Mouse (Mus musculus) cortical plate, adult 2 months (tissue): ENCODE data around the gene Dbnl. TPM values are rescaled to one million over a fixed set of nuclear protein-coding genes. Genes with fewer than 3 reads are reported as not detected.
A peak's percentile ranks its signal among the peaks of the same experiment; 100 is the strongest.

Experiments
- H3K27ac ChIP-seq: fragments of 200-500 bp; 2 replicates; pipeline ENCODE4 v1.5.1; 2012; ENCODE audit warnings: low read length, control low read depth, inconsistent platforms; ENCODE audit not compliant: insufficient read depth
- H3K4me1 ChIP-seq: fragments of 200-500 bp; 2 replicates; pipeline ENCODE4 v1.6.1; 2011; ENCODE audit warnings: low read length; ENCODE audit not compliant: control insufficient read depth, insufficient read depth
- H3K4me3 ChIP-seq: fragments of 200-500 bp; 2 replicates; pipeline ENCODE4 v1.5.1; 2011; ENCODE audit warnings: mild to moderate bottlenecking, low read length, control low read depth; ENCODE audit not compliant: insufficient read depth
- CTCF ChIP-seq: fragments of 200-500 bp; IDR thresholded peaks from 2 replicates; pipeline ENCODE4 v1.5.1; 2011; ENCODE audit warnings: mild to moderate bottlenecking, control low read depth, low read length; ENCODE audit not compliant: insufficient read depth; ENCODE audit errors: extremely low read depth
- POLR2A ChIP-seq: fragments of 200-500 bp; IDR thresholded peaks from 2 replicates; pipeline ENCODE4 v1.6.1; 2011; ENCODE audit warnings: mild to moderate bottlenecking, low read length, control low read depth; ENCODE audit not compliant: insufficient read depth; ENCODE audit errors: extremely low read depth
- polyA plus RNA-seq: library from polyadenylated mRNA; depleted of rRNA; stranded (reverse); fragments of >200 nt; gene quantifications from 2 replicates; pipeline ENCODE4 v1.2.3, GENCODE M21; 2012

Gene Dbnl
- polyA plus RNA-seq, 1 experiment, result 78.1 TPM

- no peaks in the 10 kb centered on the region; the same call in 1 of the 2 replicates for H3K4me1 ChIP-seq
- TF ChIP-seq POLR2A (no peak), CTCF (no peak)
- H3K27ac ChIP-seq, result peak overlapping the region; percentile 81; the same call in 1 of the 2 replicates
- no peak overlapping the region for H3K4me3 ChIP-seq
These were observed 7.4 kb downstream of the Dbnl start for GRCm38 (mm10) chr11:5795706-5796105.

- H3K4me1 ChIP-seq, result no peaks in the 10 kb centered on the region; the same call in 1 of the 2 replicates
- no peak overlapping the region for H3K4me3 ChIP-seq
- TF ChIP-seq CTCF, result no peak
- TF ChIP-seq POLR2A, result no peak
- no peak overlapping the region for H3K27ac ChIP-seq
These were observed 8.7 kb downstream of the Dbnl start for GRCm38 (mm10) chr11:5796939-5797338.

GRCm38 (mm10) chr11:5797371-5797770, 9.1 kb downstream of the Dbnl start:
- H3K27ac ChIP-seq, result no peak overlapping the region
- no peak for TF ChIP-seq POLR2A
- no peak for TF ChIP-seq CTCF
- no peak overlapping the region for H3K4me3 ChIP-seq
- H3K4me1 ChIP-seq, result no peaks in the 10 kb centered on the region; the same call in none of the 2 replicates

GRCm38 (mm10) chr11:5797928-5798327, 9.6 kb downstream of the Dbnl start:
- no peak for TF ChIP-seq CTCF
- no peak for TF ChIP-seq POLR2A
- no peak overlapping the region for H3K4me3 ChIP-seq
- H3K4me1 ChIP-seq, result no peaks in the 10 kb centered on the region; the same call in none of the 2 replicates
- H3K27ac ChIP-seq, result no peak overlapping the region

- H3K4me3 ChIP-seq, result no peak overlapping the region
- TF ChIP-seq CTCF (no peak), POLR2A (no peak)
These were observed 11.6 kb downstream of the Dbnl start for GRCm38 (mm10) chr11:5799621-5800490.

GRCm38 (mm10) chr11:5801511-5801910, 13.2 kb downstream of the Dbnl start:
- H3K4me1 ChIP-seq, result no peaks in the 10 kb centered on the region; the same call in 1 of the 2 replicates
- no peak for TF ChIP-seq CTCF
- no peak for TF ChIP-seq POLR2A

More at GRCm38 (mm10) chr11:5799621-5800490, 11.6 kb downstream of the Dbnl start:
- no peaks in the 10 kb centered on the region; the same call in none of the 2 replicates for H3K4me1 ChIP-seq
- no peak overlapping the region for H3K27ac ChIP-seq

GRCm38 (mm10) chr11:5802005-5802404, 13.7 kb downstream of the Dbnl start:
- no peak for TF ChIP-seq CTCF
- no peak for TF ChIP-seq POLR2A
- H3K27ac ChIP-seq, result no peak overlapping the region
- H3K4me1 ChIP-seq, result no peaks in the 10 kb centered on the region; the same call in 1 of the 2 replicates
- H3K4me3 ChIP-seq, result no peak overlapping the region

More at GRCm38 (mm10) chr11:5801511-5801910, 13.2 kb downstream of the Dbnl start:
- no peak overlapping the region for H3K4me3 ChIP-seq
- H3K27ac ChIP-seq, result no peak overlapping the region

- H3K4me1 ChIP-seq, result no peaks in the 10 kb centered on the region; the same call in 1 of the 2 replicates
- H3K27ac ChIP-seq, result no peak overlapping the region
- H3K4me3 ChIP-seq, result no peak overlapping the region
- no peak for TF ChIP-seq CTCF
These were observed 14.3 kb downstream of the Dbnl start for GRCm38 (mm10) chr11:5802457-5803217.

GRCm38 (mm10) chr11:5803551-5803981, 15.3 kb downstream of the Dbnl start, which contains the start of gene Pgam2:
TSS of gene Pgam2 (minus strand) at chr11:5803733.
- no peak within 1 kb of the TSS for H3K27ac ChIP-seq
- H3K4me1 ChIP-seq, result no peaks in the 10 kb centered on the region; the same call in 1 of the 2 replicates
- no peak within 1 kb of the TSS for H3K4me3 ChIP-seq
- TF ChIP-seq POLR2A (no peak), CTCF (no peak)
